Mouse (Mus musculus): ENCODE results near the gene Tkt. TPM values are rescaled to one million over a fixed set of nuclear protein-coding genes. Genes with fewer than 3 reads are reported as not detected.
A peak's percentile ranks its signal among the peaks of the same experiment; 100 is the strongest.

Gene Tkt
- polyA plus RNA-seq, 1 experiment from 2014 or later, result 174 TPM

DNA sequence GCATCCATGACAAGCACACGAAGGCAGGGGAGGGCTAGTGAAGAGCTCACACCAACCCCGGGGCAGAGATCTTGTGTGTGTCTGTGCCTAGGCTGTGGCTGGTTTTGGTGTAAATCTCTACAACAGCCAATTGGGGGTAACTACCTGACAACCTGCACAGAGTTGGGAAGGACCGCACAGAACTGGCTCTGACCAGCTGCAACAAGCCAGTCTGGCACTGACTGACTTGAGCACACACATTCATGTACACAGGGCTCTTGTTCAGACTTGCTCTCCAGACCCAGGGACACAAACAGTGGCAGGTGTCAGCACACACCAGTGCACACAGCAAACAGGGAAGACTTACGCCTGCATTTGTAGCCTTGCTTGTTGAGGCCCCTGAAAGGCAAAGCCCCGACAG is 58.7 kb downstream of the Tkt start:
- no peak overlapping the region for H3K9ac ChIP-seq (ENCODE audit: low read depth, low read length)
- no peaks in the 10 kb centered on the region for H3K27me3 ChIP-seq (replicated peaks; ENCODE audit: control insufficient read depth, insufficient read depth, low read length)
- TF ChIP-seq CTCF (IDR thresholded peaks at IDR 0.05; ENCODE audit: low read depth), result no peak
- no peak overlapping the region for H3K4me2 ChIP-seq (replicated peaks; ENCODE audit: low read depth)
- no peak overlapping the region for H3K4me3 ChIP-seq (ENCODE audit: low read depth, low read length)
- H3K36me3 ChIP-seq (ENCODE audit: control insufficient read depth, insufficient read depth), result peaks cover 78% of the 10 kb centered on the region
- H3K27ac ChIP-seq (ENCODE audit: low read depth, low read length), result no peak overlapping the region
- ATAC-seq, result no peak
- 87% methylated on average over 5 of the region's 5 CpGs for WGBS
- H3K9me3 ChIP-seq (ENCODE audit: control insufficient read depth), result no peaks in the 10 kb centered on the region
- H3K4me1 ChIP-seq (replicated peaks; ENCODE audit: control insufficient read depth, insufficient read depth, low read length), result no peaks in the 10 kb centered on the region

DNA sequence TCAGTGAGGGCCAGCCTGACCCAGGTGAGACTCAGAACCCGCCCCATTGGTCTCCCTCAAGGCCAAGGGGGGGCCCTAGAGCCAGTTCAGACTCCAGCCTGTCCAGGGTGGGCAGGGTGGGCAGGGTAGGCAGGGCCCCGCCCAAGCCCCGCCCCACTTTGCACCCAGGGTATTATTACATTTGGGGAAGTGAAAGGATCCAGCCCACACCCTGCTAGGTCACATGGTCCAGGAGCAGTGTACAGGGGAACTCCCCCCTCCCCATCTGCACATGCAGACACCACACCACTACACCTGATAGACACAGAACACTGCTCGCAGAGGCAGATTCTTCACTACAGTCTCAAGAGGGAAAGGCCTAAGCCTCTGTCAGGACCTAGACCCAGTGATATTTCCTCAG is 59.5 kb downstream of the Tkt start:
- Histone ChIP-seq H3K9me3 (ENCODE audit: control insufficient read depth) (no peaks in the 10 kb centered on the region), H3K4me2 (replicated peaks; ENCODE audit: low read depth) (no peak overlapping the region), H3K4me1 (replicated peaks; ENCODE audit: control insufficient read depth, insufficient read depth, low read length) (no peaks in the 10 kb centered on the region; the same call in 1 of the 2 replicates), H3K27me3 (replicated peaks; ENCODE audit: control insufficient read depth, insufficient read depth, low read length) (no peaks in the 10 kb centered on the region), H3K27ac (ENCODE audit: low read depth, low read length) (no peak overlapping the region), H3K36me3 (ENCODE audit: control insufficient read depth, insufficient read depth) (peaks cover 69% of the 10 kb centered on the region), H3K9ac (ENCODE audit: low read depth, low read length) (no peak overlapping the region), H3K4me3 (ENCODE audit: low read depth, low read length) (no peak overlapping the region)
- ATAC-seq, result no peak
- no peak for TF ChIP-seq CTCF (IDR thresholded peaks at IDR 0.05; ENCODE audit: low read depth)
- WGBS, result 78% methylated on average over 4 of the region's 4 CpGs

DNA sequence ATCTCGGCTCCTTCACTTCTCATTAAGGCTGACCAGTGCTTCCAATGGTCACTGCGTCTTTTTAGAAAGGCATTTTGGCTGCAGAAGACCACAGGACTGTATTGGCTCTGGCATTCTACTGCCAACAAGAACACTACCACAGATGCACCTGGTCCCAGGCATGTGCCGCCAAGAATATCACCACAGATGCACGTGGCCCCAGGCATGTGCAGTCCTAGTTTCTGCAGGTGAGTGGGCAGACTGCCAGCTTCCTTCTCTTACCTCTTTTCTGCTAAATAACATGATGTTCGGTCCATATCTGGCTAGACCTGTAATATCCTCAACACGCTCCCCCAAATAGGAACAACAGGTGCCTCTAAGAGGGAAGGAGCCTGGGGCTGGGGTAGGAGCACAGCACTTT is 60.0 kb downstream of the Tkt start:
- Histone ChIP-seq H3K27me3 (replicated peaks; ENCODE audit: control insufficient read depth, insufficient read depth, low read length) (no peaks in the 10 kb centered on the region), H3K4me3 (ENCODE audit: low read depth, low read length) (no peak overlapping the region), H3K9me3 (ENCODE audit: control insufficient read depth) (no peaks in the 10 kb centered on the region), H3K27ac (ENCODE audit: low read depth, low read length) (no peak overlapping the region), H3K36me3 (ENCODE audit: control insufficient read depth, insufficient read depth) (peaks cover 64% of the 10 kb centered on the region), H3K4me1 (replicated peaks; ENCODE audit: control insufficient read depth, insufficient read depth, low read length) (no peaks in the 10 kb centered on the region; the same call in 1 of the 2 replicates), H3K9ac (ENCODE audit: low read depth, low read length) (no peak overlapping the region), H3K4me2 (replicated peaks; ENCODE audit: low read depth) (no peak overlapping the region)
- ATAC-seq, result no peak
- no peak for TF ChIP-seq CTCF (IDR thresholded peaks at IDR 0.05; ENCODE audit: low read depth)
- WGBS, result 77% methylated on average over 6 of the region's 6 CpGs

DNA sequence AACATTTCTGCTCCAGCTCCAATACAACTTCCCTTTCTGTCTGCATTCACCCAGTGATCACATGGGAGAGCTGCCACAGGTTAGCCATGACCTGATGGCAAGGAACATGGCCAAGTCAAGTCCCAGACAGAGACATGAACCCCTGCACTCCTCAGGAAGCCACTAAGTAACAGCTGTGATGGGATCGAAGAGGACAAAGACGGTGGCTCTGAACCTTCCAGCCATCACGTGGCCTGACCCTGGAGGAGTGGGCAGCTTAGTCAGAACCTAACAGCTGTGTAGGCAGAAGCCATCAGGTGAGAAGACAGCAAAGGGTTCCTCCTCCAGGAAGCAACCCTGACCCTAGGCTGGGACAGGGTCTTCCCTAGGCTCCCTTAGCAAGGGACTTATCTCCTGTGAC is 61.3 kb downstream of the Tkt start:
- ATAC-seq, result no peak
- Histone ChIP-seq H3K9ac (ENCODE audit: low read depth, low read length) (no peak overlapping the region), H3K4me3 (ENCODE audit: low read depth, low read length) (no peak overlapping the region), H3K4me2 (replicated peaks; ENCODE audit: low read depth) (no peak overlapping the region), H3K9me3 (ENCODE audit: control insufficient read depth) (no peaks in the 10 kb centered on the region), H3K4me1 (replicated peaks; ENCODE audit: control insufficient read depth, insufficient read depth, low read length) (no peaks in the 10 kb centered on the region; the same call in 1 of the 2 replicates), H3K36me3 (ENCODE audit: control insufficient read depth, insufficient read depth) (peaks cover 52% of the 10 kb centered on the region), H3K27ac (ENCODE audit: low read depth, low read length) (no peak overlapping the region), H3K27me3 (replicated peaks; ENCODE audit: control insufficient read depth, insufficient read depth, low read length) (no peaks in the 10 kb centered on the region)
- TF ChIP-seq CTCF (IDR thresholded peaks at IDR 0.05; ENCODE audit: low read depth), result no peak
- 87% methylated on average over 3 of the region's 3 CpGs for WGBS

DNA sequence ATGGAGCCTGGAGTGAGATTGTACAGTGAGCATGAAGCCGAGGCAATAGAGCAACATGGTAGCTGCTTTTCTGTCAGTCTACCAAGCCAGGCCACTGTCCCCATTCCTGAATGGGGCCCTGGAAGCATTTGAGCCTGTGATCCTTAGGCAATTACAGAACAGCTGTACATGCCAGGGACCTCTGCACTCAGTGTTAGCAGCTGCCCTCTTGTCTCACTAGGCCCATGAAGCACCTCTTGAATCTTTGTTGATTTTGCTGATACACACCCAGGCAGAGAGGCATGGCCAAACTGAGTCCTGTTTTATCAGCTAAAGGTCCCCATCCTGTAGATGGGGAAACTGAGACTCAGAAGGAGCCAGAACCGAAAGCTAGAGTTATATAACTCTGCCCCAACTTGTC is 62.1 kb downstream of the Tkt start:
- WGBS, result 72% methylated on average over 2 of the region's 2 CpGs
- Histone ChIP-seq H3K4me2 (replicated peaks; ENCODE audit: low read depth) (no peak overlapping the region), H3K9me3 (ENCODE audit: control insufficient read depth) (no peaks in the 10 kb centered on the region), H3K36me3 (ENCODE audit: control insufficient read depth, insufficient read depth) (peaks cover 48% of the 10 kb centered on the region), H3K27ac (ENCODE audit: low read depth, low read length) (no peak overlapping the region), H3K4me3 (ENCODE audit: low read depth, low read length) (no peak overlapping the region), H3K4me1 (replicated peaks; ENCODE audit: control insufficient read depth, insufficient read depth, low read length) (no peaks in the 10 kb centered on the region; the same call in 1 of the 2 replicates), H3K9ac (ENCODE audit: low read depth, low read length) (no peak overlapping the region), H3K27me3 (replicated peaks; ENCODE audit: control insufficient read depth, insufficient read depth, low read length) (no peaks in the 10 kb centered on the region)
- ATAC-seq, result no peak
- no peak for TF ChIP-seq CTCF (IDR thresholded peaks at IDR 0.05; ENCODE audit: low read depth)

DNA sequence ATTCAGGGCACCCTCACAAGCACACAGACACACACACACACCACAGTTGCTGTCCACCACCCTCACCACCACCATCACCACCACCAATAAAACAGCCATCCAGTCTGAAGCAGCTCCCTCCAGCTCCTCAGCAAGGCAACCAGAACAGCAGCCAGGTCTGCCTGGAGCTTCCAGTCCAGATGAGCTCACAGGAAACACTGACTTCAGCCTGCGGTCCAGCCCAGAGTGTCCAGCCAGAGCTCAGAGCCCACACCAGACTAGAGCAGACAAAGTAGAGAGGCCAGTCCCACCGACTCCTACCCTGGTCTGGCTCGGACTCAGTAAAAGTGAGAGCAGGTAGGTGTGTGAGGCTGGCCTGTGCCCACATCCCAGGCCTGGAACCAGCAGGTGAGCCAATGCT is 62.8 kb downstream of the Tkt start:
- 81% methylated on average over 3 of the region's 3 CpGs for WGBS

DNA sequence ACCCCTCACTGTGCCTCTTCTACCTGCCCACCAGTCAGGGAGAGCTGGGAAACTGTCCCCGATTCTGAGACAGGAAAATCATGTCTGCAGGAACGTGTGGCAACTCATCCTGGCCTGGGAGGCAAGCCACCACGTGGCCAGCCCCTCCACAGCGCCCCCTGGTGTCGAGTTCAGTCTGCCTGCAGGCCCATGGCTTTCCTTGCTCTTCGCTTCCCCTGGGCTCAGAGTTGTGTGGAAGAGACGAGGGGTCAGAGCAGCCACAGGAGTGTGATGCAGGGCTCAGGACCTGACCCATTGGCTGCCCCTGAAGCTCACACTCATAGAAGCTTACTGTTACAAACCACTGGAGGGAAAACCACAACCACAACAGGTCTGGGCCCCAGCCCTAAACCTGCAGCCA is 64.4 kb downstream of the Tkt start:
- WGBS, result 22% methylated on average over 7 of the region's 7 CpGs
- Histone ChIP-seq H3K9ac (ENCODE audit: low read depth, low read length) (no peak overlapping the region; the same call in 1 of the 2 replicates), H3K27ac (ENCODE audit: low read depth, low read length) (peak overlapping the region; percentile 50), H3K9me3 (ENCODE audit: control insufficient read depth) (no peaks in the 10 kb centered on the region), H3K36me3 (ENCODE audit: control insufficient read depth, insufficient read depth) (peaks cover 30% of the 10 kb centered on the region; the same call in 1 of the 2 replicates), H3K4me1 (replicated peaks; ENCODE audit: control insufficient read depth, insufficient read depth, low read length) (no peaks in the 10 kb centered on the region; the same call in 1 of the 2 replicates), H3K4me3 (ENCODE audit: low read depth, low read length) (no peak overlapping the region), H3K4me2 (replicated peaks; ENCODE audit: low read depth) (peak overlapping the region; percentile 30; the same call in 1 of the 2 replicates), H3K27me3 (replicated peaks; ENCODE audit: control insufficient read depth, insufficient read depth, low read length) (no peaks in the 10 kb centered on the region)
- ATAC-seq, result peak; percentile 37; the same call in 1 of the 2 replicates
- peak; percentile 97 for TF ChIP-seq CTCF (IDR thresholded peaks at IDR 0.05; ENCODE audit: low read depth)

More for the DNA sequence above, 62.8 kb downstream of the Tkt start:
- H3K4me2 ChIP-seq (replicated peaks; ENCODE audit: low read depth), result no peak overlapping the region
- no peak overlapping the region for H3K4me3 ChIP-seq (ENCODE audit: low read depth, low read length)
- no peaks in the 10 kb centered on the region; the same call in 1 of the 2 replicates for H3K4me1 ChIP-seq (replicated peaks; ENCODE audit: control insufficient read depth, insufficient read depth, low read length)
- no peak overlapping the region for H3K9ac ChIP-seq (ENCODE audit: low read depth, low read length)
- H3K27me3 ChIP-seq (replicated peaks; ENCODE audit: control insufficient read depth, insufficient read depth, low read length), result no peaks in the 10 kb centered on the region
- ATAC-seq, result no peak
- TF ChIP-seq CTCF (IDR thresholded peaks at IDR 0.05; ENCODE audit: low read depth), result no peak
- no peak overlapping the region for H3K27ac ChIP-seq (ENCODE audit: low read depth, low read length)
- peaks cover 42% of the 10 kb centered on the region for H3K36me3 ChIP-seq (ENCODE audit: control insufficient read depth, insufficient read depth)
- H3K9me3 ChIP-seq (ENCODE audit: control insufficient read depth), result no peaks in the 10 kb centered on the region

All from intestine, postnatal 0 days (tissue).